Mouse (Mus musculus): Measurements from ENCODE around the gene Galm. TPM values are rescaled to one million over a fixed set of nuclear protein-coding genes. Genes with fewer than 3 reads are reported as not detected.

Galm gene
- polyA plus RNA-seq, 1 experiment from 2014 or later = 12.9 TPM

DNA sequence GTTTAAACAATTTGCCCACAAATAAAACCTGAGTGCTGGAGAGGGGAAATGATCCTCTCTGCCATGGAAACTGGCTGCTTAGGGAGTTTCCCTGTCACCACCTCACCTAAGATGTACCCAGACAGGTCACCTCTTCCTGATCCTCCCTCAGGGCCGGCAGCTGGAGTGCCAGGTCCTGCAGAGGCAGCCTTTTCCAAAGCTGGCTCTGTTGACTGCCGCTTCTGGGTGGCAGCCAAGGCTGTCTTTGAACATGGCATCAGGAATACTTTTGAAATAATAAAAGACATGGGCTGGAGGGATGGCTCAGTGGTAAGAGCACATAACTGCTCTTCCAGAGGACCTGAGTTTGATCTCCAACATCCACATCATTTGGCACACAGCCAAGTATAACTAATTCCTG is 102.1 kb downstream of the Galm start:
- Histone ChIP-seq H3K36me3 (no peaks in the 10 kb centered on the region; the same call in 1 of the 2 replicates), H3K9ac (no peak overlapping the region), H3K27me3 (no peaks in the 10 kb centered on the region), H3K27ac (no peak overlapping the region), H3K4me2 (no peak overlapping the region), H3K9me3 (no peaks in the 10 kb centered on the region), H3K4me1 (peaks cover 6% of the 10 kb centered on the region), H3K4me3 (no peak overlapping the region)
- 79% methylated on average over 2 of the region's 2 CpGs for WGBS
- ATAC-seq (ENCODE audit: insufficient number of reproducible peaks, low FRiP score, low TSS enrichment, low read depth) = no peak

DNA sequence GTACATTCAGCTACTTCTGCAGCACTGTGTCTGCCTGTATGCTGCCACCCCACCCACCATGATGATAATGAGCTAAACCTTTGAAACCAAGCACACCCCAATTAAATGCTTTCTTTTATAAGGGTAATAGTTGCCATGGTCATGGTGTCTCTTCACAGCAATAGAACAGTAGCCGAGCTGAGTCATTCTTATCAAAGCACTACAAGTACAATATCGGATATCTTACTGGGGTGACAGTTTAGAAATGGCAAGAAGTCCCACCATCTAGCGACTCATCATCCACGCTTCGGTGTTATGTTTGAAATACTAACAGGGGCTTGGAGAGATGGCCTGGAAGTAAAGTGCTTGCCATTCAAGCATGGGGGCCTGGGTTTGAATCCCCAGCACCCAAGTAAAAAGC is 106.6 kb downstream of the Galm start:
- no peak overlapping the region for H3K4me3 ChIP-seq

DNA sequence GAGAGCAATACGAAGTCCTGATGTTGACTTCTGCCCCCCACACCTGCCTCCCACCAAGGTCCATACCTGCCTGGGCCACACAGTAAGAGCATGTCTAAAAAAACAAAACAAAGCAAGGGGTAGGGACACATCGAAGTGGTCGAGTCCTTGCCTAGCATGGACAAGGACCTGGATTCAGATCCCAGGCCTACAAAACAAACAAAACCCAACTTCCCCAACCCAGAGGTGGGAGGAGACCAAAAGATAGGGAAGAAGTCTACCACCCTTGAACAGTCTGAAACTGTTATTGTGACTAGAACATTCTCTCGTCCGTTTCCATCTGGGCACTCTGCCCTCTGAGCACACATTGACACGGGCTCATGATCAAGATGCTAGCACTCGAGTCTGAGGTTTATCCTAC is 107.1 kb downstream of the Galm start:
- no peak overlapping the region for H3K4me3 ChIP-seq
- WGBS = 83% methylated on average over 7 of the region's 7 CpGs
- H3K27me3 ChIP-seq = no peaks in the 10 kb centered on the region
- no peaks in the 10 kb centered on the region for H3K9me3 ChIP-seq
- no peak for ATAC-seq (ENCODE audit: insufficient number of reproducible peaks, low FRiP score, low TSS enrichment, low read depth)
- peaks cover 1% of the 10 kb centered on the region for H3K4me1 ChIP-seq
- no peak overlapping the region for H3K9ac ChIP-seq
- H3K27ac ChIP-seq = no peak overlapping the region
- H3K36me3 ChIP-seq = peaks cover 19% of the 10 kb centered on the region
- no peak overlapping the region for H3K4me2 ChIP-seq

More for the DNA sequence above, 106.6 kb downstream of the Galm start:
- Histone ChIP-seq H3K27ac (no peak overlapping the region), H3K9me3 (no peaks in the 10 kb centered on the region), H3K36me3 (peaks cover 14% of the 10 kb centered on the region), H3K9ac (no peak overlapping the region), H3K27me3 (no peaks in the 10 kb centered on the region), H3K4me2 (no peak overlapping the region), H3K4me1 (peaks cover 4% of the 10 kb centered on the region)
- 92% methylated on average over 5 of the region's 5 CpGs for WGBS
- ATAC-seq (ENCODE audit: insufficient number of reproducible peaks, low FRiP score, low TSS enrichment, low read depth) = no peak

Other genes with a start within 250 kb of the Galm start
- 31.7 and 33.0 TPM in 2 replicates for gene Atl2, start 231.3 kb upstream of the Galm start, polyA plus RNA-seq (2015; fragmentation: Nextera tagmentation; extraction: Ambion mirVana)
- 41.9 and 47.6 TPM in 2 replicates for gene Hnrnpll, start 65.1 kb upstream of the Galm start, polyA plus RNA-seq (2015; fragmentation: Nextera tagmentation; extraction: Ambion mirVana)
- 496 and 517 TPM in 2 replicates for gene Srsf7, start 79.8 kb downstream of the Galm start, polyA plus RNA-seq (2015; fragmentation: Nextera tagmentation; extraction: Ambion mirVana)
- 0.05 TPM in 1 of 2 replicates, not detected in the other for gene Ttc39d, start 80.0 kb downstream of the Galm start, polyA plus RNA-seq (2015; fragmentation: Nextera tagmentation; extraction: Ambion mirVana)
- 29.5 and 32.6 TPM in 2 replicates for gene Gemin6, start 97.0 kb downstream of the Galm start, polyA plus RNA-seq (2015; fragmentation: Nextera tagmentation; extraction: Ambion mirVana)
- gene Morn2, start 162.7 kb downstream of the Galm start, polyA plus RNA-seq (2015; fragmentation: Nextera tagmentation; extraction: Ambion mirVana) = 18.8 and 19.0 TPM in 2 replicates
- gene Dhx57, start 163.0 kb downstream of the Galm start, polyA plus RNA-seq (2015; fragmentation: Nextera tagmentation; extraction: Ambion mirVana) = 19.3 and 21.2 TPM in 2 replicates
- 0.42 and 0.84 TPM in 2 replicates for gene Arhgef33, start 179.9 kb downstream of the Galm start, polyA plus RNA-seq (2015; fragmentation: Nextera tagmentation; extraction: Ambion mirVana)
- gene Gm10190, start 246.1 kb downstream of the Galm start, polyA plus RNA-seq (2015; fragmentation: Nextera tagmentation; extraction: Ambion mirVana) = 1.6 and 2.4 TPM in 2 replicates